Mouse (Mus musculus): ENCODE measurements around the gene Fkbp5. TPM values are rescaled to one million over a fixed set of nuclear protein-coding genes. Genes with fewer than 3 reads are reported as not detected.
"Not testable (repeated sequence)": the region's sequence is repeated elsewhere in the genome, so short reads cannot be mapped to it uniquely, and the experiment has no call there.

The Fkbp5 gene
- polyA plus RNA-seq, 1 experiment from 2014 or later: 37.4 TPM

DNA sequence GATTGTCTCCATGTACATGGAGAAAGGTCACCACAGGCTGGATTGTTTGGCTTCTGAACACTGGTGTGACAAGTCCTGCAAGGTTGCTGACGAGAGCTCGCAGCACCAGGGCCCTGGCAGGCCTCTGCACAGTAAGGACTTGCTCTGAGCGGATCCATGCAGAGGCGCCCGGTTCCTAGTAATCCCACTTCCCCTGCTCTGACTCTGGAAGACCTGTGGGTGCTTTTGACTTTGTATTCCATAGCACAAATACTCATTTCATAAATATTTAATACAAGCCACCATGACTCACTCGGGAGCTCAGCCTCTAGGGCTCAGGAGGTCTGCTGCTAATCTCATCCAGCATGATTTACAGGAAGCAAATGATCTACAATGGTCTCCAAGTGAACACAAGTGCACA is 97.7 kb downstream of the Fkbp5 start:
- no peak overlapping the region for H3K9ac ChIP-seq
- H3K36me3 ChIP-seq (replicated peaks): peaks cover 14% of the 10 kb centered on the region
- H3K4me3 ChIP-seq (replicated peaks): no peak overlapping the region
- no peak overlapping the region for H3K4me2 ChIP-seq
- H3K27ac ChIP-seq: no peak overlapping the region
- WGBS: 85% methylated on average over 6 of the region's 6 CpGs
- H3K27me3 ChIP-seq: no peaks in the 10 kb centered on the region
- ATAC-seq (ENCODE audit: low FRiP score): no peak
- no peaks in the 10 kb centered on the region for H3K4me1 ChIP-seq
- H3K9me3 ChIP-seq: no peaks in the 10 kb centered on the region

DNA sequence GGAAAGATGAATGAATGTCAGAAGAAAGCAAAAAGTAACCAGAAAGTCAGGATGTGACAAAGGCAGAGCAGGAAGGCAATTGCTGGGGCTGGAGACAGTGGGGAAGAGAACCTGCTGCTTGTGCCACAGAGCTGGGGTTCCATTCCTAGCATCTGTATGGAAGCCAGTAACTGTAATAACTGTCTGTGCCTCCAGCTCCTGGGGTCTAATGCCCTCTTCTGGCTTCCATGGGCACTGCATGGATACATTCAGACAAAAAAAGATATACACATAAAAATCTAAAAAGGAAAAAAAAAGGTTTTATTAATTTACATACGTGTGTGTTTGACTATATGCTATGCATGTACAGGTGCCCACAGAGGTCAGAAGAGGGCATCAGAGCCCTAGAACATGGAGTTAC is 98.4 kb downstream of the Fkbp5 start:
- H3K4me2 ChIP-seq: no peak overlapping the region
- H3K36me3 ChIP-seq (replicated peaks): peaks cover 17% of the 10 kb centered on the region
- H3K4me3 ChIP-seq (replicated peaks): no peak overlapping the region
- no peaks in the 10 kb centered on the region for H3K27me3 ChIP-seq
- H3K9ac ChIP-seq: no peak overlapping the region
- H3K9me3 ChIP-seq: no peaks in the 10 kb centered on the region
- ATAC-seq (ENCODE audit: low FRiP score): no peak
- no peaks in the 10 kb centered on the region for H3K4me1 ChIP-seq
- no peak overlapping the region for H3K27ac ChIP-seq
- WGBS: 78% methylated on average over 1 of the region's 1 CpGs

DNA sequence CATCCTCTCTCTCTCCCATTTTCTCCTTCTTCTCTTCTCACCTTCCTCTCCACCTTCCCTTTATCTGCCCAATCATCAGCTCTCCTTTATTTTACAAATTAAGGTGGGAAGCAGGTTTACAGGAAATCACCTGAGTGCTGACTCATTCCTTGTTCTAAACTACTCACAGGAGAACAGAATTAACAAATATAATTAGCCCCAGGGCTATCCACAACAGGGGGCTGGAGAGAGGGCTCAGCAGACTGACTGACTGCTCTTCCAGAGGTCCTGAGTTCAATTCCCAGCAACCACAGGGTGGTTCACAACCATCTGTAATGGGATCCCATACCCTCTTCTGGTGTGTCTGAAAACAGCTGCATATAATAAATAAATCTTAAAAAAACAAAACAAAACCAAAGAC is 98.8 kb downstream of the Fkbp5 start:
- not testable (repeated sequence) for ATAC-seq (ENCODE audit: low FRiP score); H3K4me3 ChIP-seq (replicated peaks)

DNA sequence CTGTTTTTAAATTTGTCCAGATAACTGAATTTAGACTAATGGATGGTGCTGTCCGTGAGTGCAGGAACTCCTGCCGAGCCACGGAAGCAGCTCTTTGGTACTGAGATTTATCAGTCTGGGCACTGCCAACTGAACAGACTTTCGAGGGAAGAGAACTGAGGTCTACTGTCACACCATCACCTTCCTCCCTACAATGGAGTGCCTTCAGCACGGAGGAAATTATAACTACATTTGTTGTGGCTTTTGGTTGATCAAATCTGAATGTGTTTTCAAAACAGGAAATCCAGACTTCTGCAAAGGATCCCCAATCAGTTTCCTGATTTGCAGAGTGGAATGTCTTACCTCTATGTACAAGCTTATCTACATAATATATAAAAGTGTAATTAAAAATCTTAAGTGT is 99.6 kb downstream of the Fkbp5 start:
- Histone ChIP-seq H3K27ac (no peak overlapping the region), H3K9me3 (no peaks in the 10 kb centered on the region), H3K4me1 (no peaks in the 10 kb centered on the region), H3K27me3 (no peaks in the 10 kb centered on the region), H3K9ac (no peak overlapping the region), H3K4me2 (no peak overlapping the region), H3K4me3 (replicated peaks) (no peak overlapping the region), H3K36me3 (replicated peaks) (peaks cover 24% of the 10 kb centered on the region)
- no peak for ATAC-seq (ENCODE audit: low FRiP score)
- WGBS: 90% methylated on average over 5 of the region's 5 CpGs

More for the DNA sequence above, 98.8 kb downstream of the Fkbp5 start:
- H3K27me3 ChIP-seq, H3K4me1 ChIP-seq, H3K9me3 ChIP-seq, H3K4me2 ChIP-seq, H3K9ac ChIP-seq, H3K27ac ChIP-seq: not testable (repeated sequence)
- peaks cover 17% of the 10 kb centered on the region for H3K36me3 ChIP-seq (replicated peaks)

DNA sequence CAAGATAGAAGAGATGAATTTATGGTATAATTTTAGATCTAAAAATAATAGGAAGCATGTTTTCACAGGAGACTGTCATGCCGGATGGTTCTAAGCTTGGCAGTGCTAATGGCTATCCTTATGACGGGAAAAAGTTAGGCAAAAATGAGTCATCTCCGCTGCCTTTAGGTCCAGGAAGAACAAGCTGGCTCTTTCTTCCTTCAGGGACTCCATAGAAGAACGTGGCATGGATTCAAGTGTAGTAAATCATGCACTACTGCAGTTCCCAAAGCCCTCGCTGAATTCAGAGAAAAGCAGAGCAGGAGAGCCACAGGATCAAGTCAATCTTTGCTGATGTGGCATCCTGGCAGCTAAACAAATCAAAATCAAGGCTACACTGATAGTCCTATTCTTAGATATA is 102.1 kb downstream of the Fkbp5 start:
- WGBS: 90% methylated on average over 5 of the region's 5 CpGs

DNA sequence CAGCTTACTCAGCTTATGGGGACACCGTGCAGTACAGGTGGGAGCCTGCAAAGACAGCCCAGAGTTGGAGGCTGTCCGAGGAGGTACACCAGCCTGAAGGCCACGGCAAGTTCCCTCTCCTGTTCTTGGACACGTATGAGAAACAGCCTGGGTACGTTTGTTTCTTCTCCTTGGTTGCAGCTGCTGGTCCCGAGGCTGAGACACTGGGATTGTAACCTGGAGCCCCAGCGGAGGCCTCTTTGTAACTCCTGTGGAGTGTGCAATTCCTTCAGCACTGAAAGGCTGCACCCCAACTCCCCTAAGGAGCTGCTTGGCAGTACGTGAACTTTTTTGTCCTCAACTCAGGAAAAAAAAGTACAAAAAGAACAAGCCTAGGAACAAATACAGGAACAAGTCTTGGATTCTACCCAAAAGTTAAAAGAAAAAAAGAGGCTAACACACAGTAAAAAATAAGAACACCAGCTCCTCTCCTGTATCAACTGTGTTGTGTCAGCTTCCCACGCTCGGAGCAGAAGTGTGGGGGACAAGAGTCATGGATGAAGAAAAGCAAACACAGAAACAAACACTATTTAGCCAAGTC is 105.9 kb downstream of the Fkbp5 start:
- Histone ChIP-seq H3K27ac (no peak overlapping the region), H3K9ac (no peak overlapping the region), H3K4me2 (no peak overlapping the region), H3K27me3 (no peaks in the 10 kb centered on the region), H3K4me1 (no peaks in the 10 kb centered on the region), H3K36me3 (replicated peaks) (peaks cover 38% of the 10 kb centered on the region), H3K4me3 (replicated peaks) (no peak overlapping the region), H3K9me3 (no peaks in the 10 kb centered on the region)
- WGBS: 86% methylated on average over 10 of the region's 10 CpGs
- ATAC-seq (ENCODE audit: low FRiP score): no peak

More for the DNA sequence above, 102.1 kb downstream of the Fkbp5 start:
- Histone ChIP-seq H3K27me3 (no peaks in the 10 kb centered on the region), H3K9me3 (no peaks in the 10 kb centered on the region), H3K4me3 (replicated peaks) (no peak overlapping the region), H3K36me3 (replicated peaks) (peaks cover 35% of the 10 kb centered on the region), H3K4me1 (no peaks in the 10 kb centered on the region), H3K4me2 (no peak overlapping the region), H3K9ac (no peak overlapping the region), H3K27ac (no peak overlapping the region)
- ATAC-seq (ENCODE audit: low FRiP score): no peak

DNA sequence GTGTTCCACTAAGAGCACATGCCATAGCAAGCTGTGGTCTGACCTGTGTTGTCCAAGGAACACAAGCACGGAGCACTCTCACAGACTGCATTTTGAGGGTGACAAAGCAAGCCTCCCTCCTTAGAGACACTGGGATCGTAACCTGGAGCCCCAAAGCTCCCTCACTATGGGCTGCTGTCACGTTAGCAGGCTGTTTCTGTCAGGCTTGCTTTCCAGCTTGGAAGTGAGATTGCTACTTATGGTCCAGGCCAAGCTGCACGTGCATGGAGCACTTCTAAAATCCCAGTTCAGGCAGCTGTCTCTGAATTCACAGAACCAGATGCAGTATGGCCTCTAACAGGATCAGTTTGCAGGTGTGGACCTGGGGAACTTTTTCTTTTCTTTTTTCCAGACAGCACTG is 106.6 kb downstream of the Fkbp5 start:
- ATAC-seq (ENCODE audit: low FRiP score): no peak
- no peaks in the 10 kb centered on the region for H3K4me1 ChIP-seq
- no peak overlapping the region for H3K4me3 ChIP-seq (replicated peaks)
- WGBS: 88% methylated on average over 4 of the region's 4 CpGs
- peaks cover 39% of the 10 kb centered on the region for H3K36me3 ChIP-seq (replicated peaks)
- no peaks in the 10 kb centered on the region for H3K27me3 ChIP-seq
- no peak overlapping the region for H3K9ac ChIP-seq
- no peaks in the 10 kb centered on the region for H3K9me3 ChIP-seq
- no peak overlapping the region for H3K27ac ChIP-seq
- no peak overlapping the region for H3K4me2 ChIP-seq

DNA sequence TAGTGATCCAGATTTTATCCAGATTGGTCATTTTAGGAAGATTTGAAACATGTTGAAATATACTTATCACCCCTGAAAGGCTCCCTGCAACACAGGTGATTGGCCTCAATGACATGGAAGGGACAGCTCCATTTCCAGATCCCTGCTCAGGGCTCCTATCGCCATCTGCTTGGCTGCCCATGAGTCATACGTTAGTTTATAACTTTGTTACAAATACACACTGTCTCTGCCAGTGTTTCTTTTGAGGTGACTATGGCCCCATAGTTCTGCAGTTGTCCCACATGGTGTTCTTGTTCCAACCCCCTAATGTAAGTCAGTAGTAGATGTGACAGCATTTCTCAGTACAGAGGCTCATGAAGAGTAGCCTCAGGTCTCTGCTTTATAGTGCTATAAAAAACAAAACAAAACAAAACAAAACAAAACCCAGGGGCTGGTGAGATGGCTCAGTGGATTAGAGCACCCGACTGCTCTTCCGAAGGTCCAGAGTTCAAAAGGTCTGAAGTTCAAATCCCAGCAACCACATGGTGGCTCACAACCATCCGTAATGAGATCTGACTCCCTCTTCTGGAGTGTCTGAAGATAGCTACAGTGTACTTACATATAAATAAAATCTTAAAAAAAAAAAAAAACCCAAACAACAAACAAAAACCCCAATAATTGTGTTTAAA is 108.9 kb downstream of the Fkbp5 start:
- H3K9me3 ChIP-seq: no peaks in the 10 kb centered on the region
- H3K4me1 ChIP-seq: no peaks in the 10 kb centered on the region
- 87% methylated on average over 5 of the region's 5 CpGs for WGBS
- ATAC-seq (ENCODE audit: low FRiP score): no peak
- H3K27me3 ChIP-seq: no peaks in the 10 kb centered on the region
- no peak overlapping the region for H3K9ac ChIP-seq
- H3K4me2 ChIP-seq: no peak overlapping the region
- H3K27ac ChIP-seq: no peak overlapping the region
- H3K4me3 ChIP-seq (replicated peaks): no peak overlapping the region
- peaks cover 40% of the 10 kb centered on the region for H3K36me3 ChIP-seq (replicated peaks)

DNA sequence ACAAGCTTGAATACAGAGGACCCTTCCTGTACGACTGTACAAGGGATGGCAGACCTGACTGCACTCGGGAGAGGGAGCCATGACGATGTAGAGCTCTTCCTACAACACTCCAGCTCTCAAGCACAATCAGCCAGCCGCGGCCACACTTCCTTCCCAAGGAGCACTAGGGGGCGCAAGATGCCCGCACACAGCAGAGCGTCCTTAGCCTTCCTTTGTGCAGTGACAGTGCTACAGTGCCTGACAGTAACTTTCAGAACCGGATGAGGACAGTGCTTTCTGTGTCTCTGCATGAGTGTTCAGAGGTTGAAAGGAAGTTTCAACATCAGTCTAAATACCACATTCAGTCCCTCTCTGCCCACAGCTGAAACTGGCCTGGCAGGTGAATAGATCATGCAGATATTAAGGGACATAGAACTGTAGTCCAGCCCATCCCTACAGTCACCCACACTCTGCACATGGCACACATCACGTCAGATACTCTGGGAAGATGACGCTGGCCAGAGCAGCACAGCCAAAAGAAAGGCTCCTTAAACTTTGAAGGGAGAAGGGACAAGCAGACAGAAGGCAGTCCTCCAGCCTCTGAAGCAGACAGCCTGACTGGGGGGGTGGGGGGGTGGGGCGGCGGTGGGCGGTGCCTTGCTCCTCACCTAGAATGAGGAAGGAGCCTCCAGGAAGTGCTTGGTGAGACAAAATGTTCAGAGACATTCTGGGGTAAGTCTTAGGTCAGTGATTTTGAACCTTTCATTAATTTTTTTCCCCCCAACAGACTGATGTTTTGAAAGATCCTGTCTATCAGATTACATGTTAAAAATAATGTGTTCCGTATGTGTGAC is 109.7 kb downstream of the Fkbp5 start:
- peak; percentile 69 for ATAC-seq (ENCODE audit: low FRiP score)

DNA sequence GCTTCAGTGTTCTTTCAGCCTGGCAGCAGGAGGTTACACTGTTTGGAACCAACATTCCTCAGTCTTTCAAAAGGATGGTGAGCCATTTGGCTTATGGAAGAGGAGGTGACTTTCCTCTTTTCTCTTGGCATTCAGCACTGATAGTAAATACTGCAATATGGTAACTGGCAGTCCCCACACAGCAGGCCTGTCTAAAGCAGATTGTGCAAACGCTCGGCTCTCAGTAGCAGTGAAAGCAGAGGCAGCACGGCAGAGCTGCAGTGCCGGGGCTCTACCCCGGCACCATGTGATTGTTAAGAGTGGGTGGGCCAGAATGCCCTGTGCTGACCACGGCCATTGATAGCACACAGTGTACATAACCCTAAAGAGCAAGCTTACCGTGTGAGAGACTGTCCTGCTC is 110.9 kb downstream of the Fkbp5 start:
- Histone ChIP-seq H3K9me3 (no peaks in the 10 kb centered on the region), H3K9ac (no peak overlapping the region), H3K27ac (no peak overlapping the region), H3K36me3 (replicated peaks) (peaks cover 41% of the 10 kb centered on the region), H3K4me3 (replicated peaks) (no peak overlapping the region), H3K27me3 (no peaks in the 10 kb centered on the region), H3K4me1 (no peaks in the 10 kb centered on the region), H3K4me2 (no peak overlapping the region)
- ATAC-seq (ENCODE audit: low FRiP score): no peak
- 86% methylated on average over 7 of the region's 7 CpGs for WGBS

More for the DNA sequence above, 109.7 kb downstream of the Fkbp5 start:
- H3K9ac ChIP-seq: no peak overlapping the region
- no peak overlapping the region for H3K27ac ChIP-seq
- peaks cover 37% of the 10 kb centered on the region for H3K36me3 ChIP-seq (replicated peaks)
- 40% methylated on average over 15 of the region's 15 CpGs for WGBS
- no peaks in the 10 kb centered on the region for H3K9me3 ChIP-seq
- no peaks in the 10 kb centered on the region for H3K4me1 ChIP-seq
- no peak overlapping the region for H3K4me3 ChIP-seq (replicated peaks)
- H3K4me2 ChIP-seq: no peak overlapping the region
- no peaks in the 10 kb centered on the region for H3K27me3 ChIP-seq

DNA sequence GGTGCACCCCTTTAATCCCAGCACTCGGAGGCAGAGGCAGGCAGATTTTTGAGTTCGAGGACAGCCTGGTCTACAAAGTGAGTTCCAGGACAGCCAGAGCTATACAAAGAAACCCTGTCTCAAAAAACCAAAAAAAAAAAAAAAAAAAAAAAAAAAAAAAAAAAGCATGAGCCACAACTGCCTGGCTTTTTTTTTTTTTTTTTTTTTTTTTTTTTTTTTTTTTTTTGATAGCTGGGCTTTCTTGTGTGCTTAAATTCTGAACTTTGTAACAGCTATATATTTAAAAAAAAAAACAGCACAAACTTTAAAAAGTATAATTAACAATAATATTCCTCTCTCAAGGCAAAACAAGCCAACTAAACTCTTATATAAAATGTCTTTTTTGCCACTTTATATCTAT is 112.6 kb downstream of the Fkbp5 start:
- not testable (repeated sequence) for H3K27me3 ChIP-seq; H3K27ac ChIP-seq; H3K9ac ChIP-seq; H3K4me2 ChIP-seq; H3K4me1 ChIP-seq; H3K9me3 ChIP-seq; H3K4me3 ChIP-seq (replicated peaks); ATAC-seq (ENCODE audit: low FRiP score)
- H3K36me3 ChIP-seq (replicated peaks): peaks cover 43% of the 10 kb centered on the region
- WGBS: 96% methylated on average over 2 of the region's 2 CpGs

DNA sequence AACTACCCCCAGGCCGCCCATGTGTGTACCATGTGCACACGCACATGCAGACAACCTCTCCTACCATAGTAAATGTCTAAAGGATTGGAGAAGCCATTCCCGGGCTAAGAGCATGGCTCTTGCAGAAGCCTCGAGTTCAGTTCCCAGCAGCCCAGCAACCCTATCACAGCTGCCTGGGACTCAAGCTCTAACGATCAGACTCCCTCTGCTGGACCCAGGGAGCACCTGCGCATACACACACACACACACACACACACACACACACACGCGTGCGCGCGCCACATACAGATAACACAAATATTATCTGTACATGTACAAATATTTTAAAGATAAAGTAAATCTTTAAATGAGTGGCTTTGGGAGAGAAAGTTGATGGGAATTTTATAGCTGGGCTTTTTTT is 113.0 kb downstream of the Fkbp5 start:
- Histone ChIP-seq H3K4me1 (no peaks in the 10 kb centered on the region), H3K4me3 (replicated peaks) (no peak overlapping the region), H3K9me3 (no peaks in the 10 kb centered on the region), H3K9ac (no peak overlapping the region), H3K27me3 (no peaks in the 10 kb centered on the region), H3K4me2 (no peak overlapping the region), H3K27ac (no peak overlapping the region), H3K36me3 (replicated peaks) (peaks cover 47% of the 10 kb centered on the region)
- WGBS: 94% methylated on average over 11 of the region's 11 CpGs
- ATAC-seq (ENCODE audit: low FRiP score): no peak

Measured in forebrain, embryonic 12.5 days (tissue).